Mouse (Mus musculus) ES-Bruce4 (cell line): Measurements from ENCODE around the gene Fasn. TPM values are rescaled to one million over a fixed set of nuclear protein-coding genes. Genes with fewer than 3 reads are reported as not detected.
"Not testable (repeated sequence)": the region's sequence is repeated elsewhere in the genome, so short reads cannot be mapped to it uniquely, and the experiment has no call there.

Experiments
- H3K27ac ChIP-seq: 2 replicates; pipeline ENCODE4 v1.5.1; 2012; ENCODE audit warnings: low read length, inconsistent platforms; ENCODE audit not compliant: insufficient read depth
- H3K27me3 ChIP-seq: 2 replicates; pipeline ENCODE4 v1.6.1; 2012; ENCODE audit warnings: mild to moderate bottlenecking, low read length, inconsistent platforms; ENCODE audit not compliant: control insufficient read depth, poor library complexity, insufficient read depth, severe bottlenecking
- H3K36me3 ChIP-seq: 2 replicates; pipeline ENCODE4 v1.6.1; 2012; ENCODE audit warnings: inconsistent platforms, mild to moderate bottlenecking, low read length, moderate library complexity; ENCODE audit not compliant: control insufficient read depth, poor library complexity, insufficient read depth, severe bottlenecking
- H3K4me1 ChIP-seq: one replicate; pipeline ENCODE4 v1.8.1; 2011; ENCODE audit warnings: low read length; ENCODE audit not compliant: control insufficient read depth, insufficient read depth
- H3K4me3 ChIP-seq: 2 replicates; pipeline ENCODE4 v1.5.1; 2011; ENCODE audit warnings: low read depth, mild to moderate bottlenecking, low read length
- H3K9ac ChIP-seq: 2 replicates; pipeline ENCODE4 v1.6.1; 2012; ENCODE audit warnings: low read depth, mild to moderate bottlenecking, inconsistent platforms; ENCODE audit not compliant: poor library complexity, severe bottlenecking
- H3K9me3 ChIP-seq: replicated peaks from 2 replicates; pipeline ENCODE4 v1.6.1; 2012; ENCODE audit warnings: mild to moderate bottlenecking, low read length, inconsistent platforms; ENCODE audit not compliant: control insufficient read depth, poor library complexity, insufficient read depth, severe bottlenecking
- CTCF ChIP-seq: IDR thresholded peaks from one replicate; pipeline ENCODE4 v1.8.1; 2011; ENCODE audit warnings: low read depth, low read length
- EP300 ChIP-seq: IDR thresholded peaks from 2 replicates; pipeline ENCODE4 v1.6.1; 2011; ENCODE audit warnings: low read depth, low read length; ENCODE audit not compliant: insufficient read depth
- POLR2A ChIP-seq: IDR thresholded peaks from one replicate; pipeline ENCODE4 v1.8.1; 2011; ENCODE audit warnings: low read length; ENCODE audit not compliant: insufficient read depth
- polyA plus RNA-seq: library from polyadenylated mRNA; stranded (reverse); fragments of >200 nt; gene quantifications from 2 replicates; pipeline ENCODE4 v1.2.4, GENCODE M21; 2011; ENCODE audit warnings: low read depth; ENCODE audit not compliant: missing spikeins, insufficient read depth, insufficient read length

The Fasn gene
- polyA plus RNA-seq, 1 experiment = 114 TPM

- H3K27ac ChIP-seq = peak within 1 kb of the TSS; percentile 55
- H3K4me3 ChIP-seq = peak within 1 kb of the TSS; percentile 90
- H3K36me3 ChIP-seq = peaks cover 15% of the 10 kb centered on the region
- no peaks in the 10 kb centered on the region for H3K27me3 ChIP-seq
- TF ChIP-seq POLR2A (no peak), EP300 (peak; percentile 80; the same call in 1 of the 2 replicates)
- peak within 1 kb of the TSS; percentile 86 for H3K9ac ChIP-seq
- no peaks in the 10 kb centered on the region for H3K4me1 ChIP-seq
- no peaks in the 10 kb centered on the region for H3K9me3 ChIP-seq
Measured at GRCm38 (mm10) chr11:120795756-120796613, 28.4 kb downstream of the Fasn start, which contains the start of gene Dus1l. Gene Dus1l (minus strand): TSS chr11:120796403.

GRCm38 (mm10) chr11:120792652-120793051, 31.7 kb downstream of the Fasn start:
- Histone ChIP-seq H3K36me3 (peaks cover 43% of the 10 kb centered on the region), H3K27me3 (no peaks in the 10 kb centered on the region), H3K27ac (no peak overlapping the region), H3K4me3 (no peak overlapping the region), H3K9me3 (no peaks in the 10 kb centered on the region), H3K4me1 (no peaks in the 10 kb centered on the region), H3K9ac (no peak overlapping the region)
- TF ChIP-seq POLR2A (no peak), CTCF (no peak), EP300 (no peak)

- peaks cover 55% of the 10 kb centered on the region for H3K36me3 ChIP-seq
- H3K27ac ChIP-seq = no peak overlapping the region
- H3K4me1 ChIP-seq = no peaks in the 10 kb centered on the region
- no peak overlapping the region for H3K4me3 ChIP-seq
- H3K9me3 ChIP-seq = no peaks in the 10 kb centered on the region
- H3K27me3 ChIP-seq = no peaks in the 10 kb centered on the region
- TF ChIP-seq POLR2A = no peak
- TF ChIP-seq EP300 = no peak
- TF ChIP-seq CTCF = no peak
- H3K9ac ChIP-seq = no peak overlapping the region
Measured at GRCm38 (mm10) chr11:120789810-120790209, 34.5 kb downstream of the Fasn start.

GRCm38 (mm10) chr11:120789355-120789754, 35.0 kb downstream of the Fasn start:
- H3K9ac ChIP-seq = no peak overlapping the region
- H3K27me3 ChIP-seq = no peaks in the 10 kb centered on the region
- TF ChIP-seq EP300 = no peak
- no peak for TF ChIP-seq CTCF
- TF ChIP-seq POLR2A = no peak
- H3K4me1 ChIP-seq = no peaks in the 10 kb centered on the region
- H3K9me3 ChIP-seq = no peaks in the 10 kb centered on the region
- no peak overlapping the region for H3K4me3 ChIP-seq
- H3K27ac ChIP-seq = no peak overlapping the region
- peaks cover 55% of the 10 kb centered on the region for H3K36me3 ChIP-seq

GRCm38 (mm10) chr11:120788460-120788859, 35.9 kb downstream of the Fasn start:
- not testable (repeated sequence) for H3K27me3 ChIP-seq, H3K27ac ChIP-seq, H3K9ac ChIP-seq, H3K4me1 ChIP-seq, H3K9me3 ChIP-seq, H3K4me3 ChIP-seq
- H3K36me3 ChIP-seq = peaks cover 55% of the 10 kb centered on the region

GRCm38 (mm10) chr11:120785145-120785544, 39.2 kb downstream of the Fasn start:
- Histone ChIP-seq H3K4me1 (peaks cover 6% of the 10 kb centered on the region), H3K27ac (no peak overlapping the region), H3K9me3 (no peaks in the 10 kb centered on the region), H3K36me3 (peaks cover 32% of the 10 kb centered on the region), H3K9ac (peak overlapping the region; percentile 89), H3K27me3 (no peaks in the 10 kb centered on the region), H3K4me3 (peak overlapping the region; percentile 90)
- TF ChIP-seq POLR2A (no peak), EP300 (no peak), CTCF (no peak)
